Mouse (Mus musculus) intestine, embryonic 14.5 days (tissue): ENCODE measurements around the gene Raph1. TPM values are rescaled to one million over a fixed set of nuclear protein-coding genes. Genes with fewer than 3 reads are reported as not detected.
A peak's percentile ranks its signal among the peaks of the same experiment; 100 is the strongest.

ENCODE experiments used
- ATAC-seq: fragments of 200-750 bp; cut with Nextera tagmentation; replicated peaks from 2 replicates; pipeline ENCODE4 v1.8.0; 2017; ENCODE audit warnings: low read depth, moderate number of reproducible peaks, moderate TSS enrichment, moderate library complexity; ENCODE audit not compliant: low FRiP score, low TSS enrichment
- DNase-seq: peaks from one replicate; pipeline ENCODE4 v3.0.0-alpha.2; 2018; ENCODE audit warnings: low spot score
- H3K27ac ChIP-seq: fragments of 300-500 bp; sonication (generic); 2 replicates; pipeline ENCODE4 v1.5.1; 2014; ENCODE audit warnings: low read depth, mild to moderate bottlenecking, control low read depth
- H3K27me3 ChIP-seq: fragments of 300-500 bp; sonication (generic); replicated peaks from 2 replicates; pipeline ENCODE4 v1.6.1; 2014; ENCODE audit warnings: low read length, control low read depth; ENCODE audit not compliant: control insufficient read depth, insufficient read depth
- H3K36me3 ChIP-seq: fragments of 300-500 bp; sonication (generic); 2 replicates; pipeline ENCODE4 v1.6.1; 2014; ENCODE audit warnings: low read length, control low read depth; ENCODE audit not compliant: control insufficient read depth, insufficient read depth
- H3K4me1 ChIP-seq: fragments of 300-500 bp; sonication (generic); replicated peaks from 2 replicates; pipeline ENCODE4 v1.6.1; 2014; ENCODE audit warnings: low read length, control low read depth, mixed read lengths; ENCODE audit not compliant: control insufficient read depth, insufficient read depth
- H3K4me2 ChIP-seq: fragments of 300-500 bp; sonication (generic); 2 replicates; pipeline ENCODE4 v1.6.1; 2014; ENCODE audit warnings: low read length
- H3K4me3 ChIP-seq: fragments of 300-500 bp; sonication (generic); 2 replicates; pipeline ENCODE4 v1.5.1; 2014; ENCODE audit warnings: low read depth, low read length, control low read depth, mixed read lengths
- H3K9ac ChIP-seq: fragments of 300-500 bp; sonication (generic); 2 replicates; pipeline ENCODE4 v1.6.1; 2014; ENCODE audit warnings: mild to moderate bottlenecking, low read length
- H3K9me3 ChIP-seq: fragments of 300-500 bp; sonication (generic); 2 replicates; pipeline ENCODE4 v1.6.1; 2016; ENCODE audit warnings: low read length, control low read depth; ENCODE audit not compliant: control insufficient read depth
- WGBS: fragments of 180-500 bp; shearing (Covaris S2); extraction: QIAGEN DNeasy Blood & Tissue Kit; methylation state at CpG from one replicate; pipeline ENCODE4 v1.1.7; 2014; 5-methylcytosine and 5-hydroxymethylcytosine counted together
- polyA plus RNA-seq: library from polyadenylated mRNA; unstranded; fragments of >200 nt; fragmentation: Nextera tagmentation; extraction: Ambion mirVana; gene quantifications from 2 replicates; pipeline ENCODE4 v1.2.1, GENCODE M21; 2014

Raph1 gene
- polyA plus RNA-seq = 32.2 and 34.1 TPM in 2 replicates

GRCm38 (mm10) chr1:60566631-60567311 is at the start of gene Raph1:
Raph1 (minus strand) TSS chr1:60567104.
- under 1% methylated on average over 72 of the region's 92 CpGs for WGBS
- DNase-seq (peak; percentile 89), ATAC-seq (peak; percentile 99)
- Histone ChIP-seq H3K4me3 (peak within 1 kb of the TSS; percentile 77), H3K9me3 (no peaks in the 10 kb centered on the region; the same call in 1 of the 2 replicates), H3K9ac (peak within 1 kb of the TSS; percentile 91), H3K27ac (peak within 1 kb of the TSS; percentile 95), H3K36me3 (no peaks in the 10 kb centered on the region), H3K4me2 (peak within 1 kb of the TSS; percentile 74), H3K4me1 (peaks cover 6% of the 10 kb centered on the region), H3K27me3 (no peaks in the 10 kb centered on the region)

DNA sequence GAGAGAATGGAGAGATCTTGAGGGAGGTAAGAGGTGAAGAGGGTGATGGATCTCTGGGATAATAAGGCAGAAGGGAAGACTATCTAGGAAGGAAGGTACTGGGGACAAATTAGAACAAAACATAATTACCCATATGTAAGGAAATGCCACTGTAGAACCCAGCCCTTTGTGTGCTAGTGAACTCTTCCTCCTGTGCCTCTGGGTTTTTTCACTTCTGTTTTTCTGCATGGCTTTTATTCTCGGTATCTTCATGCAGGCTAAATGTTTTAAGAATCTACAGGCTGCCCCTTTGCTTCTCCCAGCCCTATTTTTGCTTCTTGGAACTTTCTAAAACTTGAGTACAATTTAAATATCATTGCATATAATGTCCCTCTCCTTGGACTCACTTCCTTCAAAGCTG is 48.8 kb upstream of the Raph1 start:
- H3K4me3 ChIP-seq = no peak overlapping the region
- no peak for ATAC-seq
- H3K9me3 ChIP-seq = no peaks in the 10 kb centered on the region
- WGBS = 73% methylated on average over 1 of the region's 1 CpGs
- DNase-seq = no peak
- no peak overlapping the region for H3K4me2 ChIP-seq
- no peaks in the 10 kb centered on the region for H3K4me1 ChIP-seq
- no peak overlapping the region for H3K27ac ChIP-seq
- no peaks in the 10 kb centered on the region for H3K36me3 ChIP-seq
- H3K9ac ChIP-seq = no peak overlapping the region
- H3K27me3 ChIP-seq = no peaks in the 10 kb centered on the region

- no peaks in the 10 kb centered on the region for H3K27me3 ChIP-seq
- ATAC-seq = no peak
- H3K4me3 ChIP-seq = no peak overlapping the region
- H3K4me1 ChIP-seq = no peaks in the 10 kb centered on the region
- no peak overlapping the region for H3K9ac ChIP-seq
- H3K9me3 ChIP-seq = no peaks in the 10 kb centered on the region
- no peak overlapping the region for H3K27ac ChIP-seq
- no peak for DNase-seq
- H3K36me3 ChIP-seq = no peaks in the 10 kb centered on the region
- WGBS = 65% methylated on average over 1 of the region's 1 CpGs
- H3K4me2 ChIP-seq = no peak overlapping the region
These were observed 48.0 kb upstream of the Raph1 start for GRCm38 (mm10) chr1:60614902-60615301.

DNA sequence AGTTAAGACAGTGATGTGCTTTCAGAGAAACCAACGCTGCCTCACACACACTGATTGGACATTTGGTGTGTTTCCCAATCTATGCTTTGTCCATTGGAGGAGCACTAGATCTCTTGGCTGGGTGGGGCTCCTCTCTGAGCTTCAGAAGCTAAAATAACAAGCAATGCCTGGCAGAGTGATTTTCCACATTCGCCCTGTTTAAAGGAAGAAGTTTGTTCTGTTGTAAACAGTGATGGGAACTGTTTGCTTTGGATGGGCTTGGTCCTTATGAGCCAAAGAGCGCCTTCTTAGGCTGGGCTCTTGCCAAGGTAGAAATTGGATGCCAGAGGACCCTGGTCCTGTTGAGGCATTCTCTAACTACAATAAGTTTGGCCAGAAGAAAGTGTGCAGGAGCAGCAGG is 45.1 kb upstream of the Raph1 start:
- no peaks in the 10 kb centered on the region for H3K4me1 ChIP-seq
- no peak overlapping the region for H3K9ac ChIP-seq
- DNase-seq (no peak), ATAC-seq (no peak)
- H3K36me3 ChIP-seq = no peaks in the 10 kb centered on the region
- WGBS = 74% methylated on average over 3 of the region's 3 CpGs
- no peak overlapping the region for H3K4me3 ChIP-seq
- H3K27me3 ChIP-seq = no peaks in the 10 kb centered on the region
- H3K4me2 ChIP-seq = no peak overlapping the region
- no peaks in the 10 kb centered on the region for H3K9me3 ChIP-seq
- H3K27ac ChIP-seq = no peak overlapping the region

GRCm38 (mm10) chr1:60610631-60611030 is 43.7 kb upstream of the Raph1 start:
- Histone ChIP-seq H3K27me3 (no peaks in the 10 kb centered on the region), H3K36me3 (no peaks in the 10 kb centered on the region), H3K9me3 (no peaks in the 10 kb centered on the region), H3K4me3 (no peak overlapping the region), H3K4me2 (no peak overlapping the region), H3K4me1 (no peaks in the 10 kb centered on the region), H3K9ac (no peak overlapping the region), H3K27ac (no peak overlapping the region)
- no peak for ATAC-seq
- 71% methylated on average over 4 of the region's 4 CpGs for WGBS
- no peak for DNase-seq

GRCm38 (mm10) chr1:60609011-60609775 is 42.3 kb upstream of the Raph1 start:
- H3K36me3 ChIP-seq = no peaks in the 10 kb centered on the region
- ATAC-seq (peak; percentile 88), DNase-seq (no peak)
- no peaks in the 10 kb centered on the region for H3K9me3 ChIP-seq
- WGBS = 69% methylated on average over 8 of the region's 8 CpGs
- no peak overlapping the region for H3K4me2 ChIP-seq
- no peaks in the 10 kb centered on the region for H3K27me3 ChIP-seq
- peak overlapping the region; percentile 5 for H3K27ac ChIP-seq
- H3K9ac ChIP-seq = no peak overlapping the region
- H3K4me1 ChIP-seq = no peaks in the 10 kb centered on the region
- H3K4me3 ChIP-seq = no peak overlapping the region

DNA sequence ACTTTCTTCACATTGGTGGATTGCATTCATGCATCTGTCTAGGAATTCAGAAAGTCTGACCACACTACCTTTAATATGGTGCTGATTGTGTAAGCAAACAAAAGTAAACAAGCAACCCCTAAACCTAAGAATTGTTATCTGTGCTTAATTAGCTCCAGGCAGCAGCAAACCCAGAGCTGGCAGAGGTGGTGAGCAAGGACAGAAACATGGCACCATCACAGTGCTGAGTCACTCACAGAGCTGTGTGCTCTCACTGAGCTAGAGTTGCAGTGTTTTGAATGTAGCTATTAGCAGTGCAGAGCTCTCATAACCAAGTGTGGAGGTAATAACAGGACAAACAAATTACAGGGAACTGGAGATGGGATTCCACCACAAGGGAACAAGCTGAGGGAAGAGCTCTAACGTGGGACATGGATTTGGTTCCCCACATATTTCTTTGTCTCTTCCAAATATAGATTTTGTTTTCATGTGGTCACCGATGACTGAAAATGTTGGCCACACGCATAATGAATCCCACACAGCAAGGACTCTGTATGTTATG is 37.6 kb upstream of the Raph1 start:
- H3K9me3 ChIP-seq = no peaks in the 10 kb centered on the region
- DNase-seq (no peak), ATAC-seq (no peak)
- WGBS = 81% methylated on average over 3 of the region's 3 CpGs
- H3K4me3 ChIP-seq = no peak overlapping the region
- no peaks in the 10 kb centered on the region for H3K36me3 ChIP-seq
- H3K4me2 ChIP-seq = no peak overlapping the region
- H3K27me3 ChIP-seq = no peaks in the 10 kb centered on the region
- H3K9ac ChIP-seq = no peak overlapping the region
- no peaks in the 10 kb centered on the region for H3K4me1 ChIP-seq
- no peak overlapping the region for H3K27ac ChIP-seq

DNA sequence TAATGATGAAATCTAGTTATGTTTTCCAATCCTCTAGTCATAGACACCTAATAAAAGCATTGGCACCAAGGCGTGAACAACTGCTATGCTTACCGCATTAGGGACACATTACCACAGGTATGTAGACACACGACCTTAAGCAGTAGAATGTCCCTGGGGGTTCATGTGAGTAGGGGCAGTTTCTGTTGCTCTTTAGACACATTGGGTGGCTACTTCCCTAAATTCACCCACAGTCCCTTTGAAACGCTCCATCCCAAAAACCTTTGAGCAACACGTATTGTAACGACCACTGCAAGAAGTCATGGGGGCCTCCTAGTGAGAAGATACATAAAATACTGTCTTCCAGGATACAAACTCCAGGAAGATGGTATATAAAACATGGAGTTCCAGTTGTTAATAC is 33.8 kb upstream of the Raph1 start:
- no peak overlapping the region for H3K9ac ChIP-seq
- no peak for ATAC-seq
- H3K27me3 ChIP-seq = no peaks in the 10 kb centered on the region
- H3K4me1 ChIP-seq = no peaks in the 10 kb centered on the region
- 87% methylated on average over 6 of the region's 6 CpGs for WGBS
- H3K4me2 ChIP-seq = no peak overlapping the region
- no peak overlapping the region for H3K27ac ChIP-seq
- no peak overlapping the region for H3K4me3 ChIP-seq
- no peaks in the 10 kb centered on the region for H3K36me3 ChIP-seq
- DNase-seq = no peak
- H3K9me3 ChIP-seq = no peaks in the 10 kb centered on the region
